Mouse (Mus musculus): ENCODE data around the gene Tex261. TPM values are rescaled to one million over a fixed set of nuclear protein-coding genes. Genes with fewer than 3 reads are reported as not detected.
"Not testable (repeated sequence)": the region's sequence is repeated elsewhere in the genome, so short reads cannot be mapped to it uniquely, and the experiment has no call there.

Gene Tex261
- polyA plus RNA-seq, 1 experiment from 2014 or later: 57.7 TPM

GRCm38 (mm10) chr6:83795492-83795900 lies 19.9 kb upstream of the Tex261 start:
- Histone ChIP-seq H3K4me1 (ENCODE audit: control insufficient read depth, insufficient read depth, low read length) (0 out of 2 replicates have a peak, but pooled peaks cover 7% of the 10 kb centered on the region), H3K9ac (ENCODE audit: low read length) (peak overlapping the region; percentile 81), H3K36me3 (ENCODE audit: control insufficient read depth, insufficient read depth, low read length) (no peaks in the 10 kb centered on the region), H3K27ac (ENCODE audit: low read depth, low read length) (peak overlapping the region; percentile 89), H3K9me3 (ENCODE audit: control insufficient read depth, low read length) (no peaks in the 10 kb centered on the region), H3K27me3 (ENCODE audit: control insufficient read depth, insufficient read depth, low read length) (no peaks in the 10 kb centered on the region), H3K4me2 (ENCODE audit: low read depth) (peak overlapping the region; percentile 91), H3K4me3 (ENCODE audit: low read depth, low read length) (peak overlapping the region; percentile 62)
- ATAC-seq (ENCODE audit: insufficient read depth, low FRiP score, low TSS enrichment): no peak; the same call in 1 of the 2 replicates
- no peak for DNase-seq (ENCODE audit: low spot score)
- 17% methylated on average over 13 of the region's 13 CpGs for WGBS

GRCm38 (mm10) chr6:83794760-83795296 lies 19.2 kb upstream of the Tex261 start, which contains the start of gene Nagk:
Gene Nagk (plus strand): TSS chr6:83794982.
- peak within 1 kb of the TSS; percentile 62 for H3K4me3 ChIP-seq (ENCODE audit: low read depth, low read length)
- peak within 1 kb of the TSS; percentile 89 for H3K27ac ChIP-seq (ENCODE audit: low read depth, low read length)
- peak within 1 kb of the TSS; percentile 81 for H3K9ac ChIP-seq (ENCODE audit: low read length)
- peak; percentile 97 for ATAC-seq (ENCODE audit: insufficient read depth, low FRiP score, low TSS enrichment)
- WGBS: under 1% methylated on average over 43 of the region's 43 CpGs
- peak; percentile 92 for DNase-seq (ENCODE audit: low spot score)
- no peaks in the 10 kb centered on the region for H3K36me3 ChIP-seq (ENCODE audit: control insufficient read depth, insufficient read depth, low read length)
- H3K9me3 ChIP-seq (ENCODE audit: control insufficient read depth, low read length): no peaks in the 10 kb centered on the region
- no peaks in the 10 kb centered on the region for H3K27me3 ChIP-seq (ENCODE audit: control insufficient read depth, insufficient read depth, low read length)
- H3K4me2 ChIP-seq (ENCODE audit: low read depth): peak within 1 kb of the TSS; percentile 91
- 0 out of 2 replicates have a peak, but pooled peaks cover 7% of the 10 kb centered on the region for H3K4me1 ChIP-seq (ENCODE audit: control insufficient read depth, insufficient read depth, low read length)

GRCm38 (mm10) chr6:83791251-83791890 lies 15.8 kb upstream of the Tex261 start:
- Histone ChIP-seq H3K4me2 (ENCODE audit: low read depth) (no peak overlapping the region), H3K9me3 (ENCODE audit: control insufficient read depth, low read length) (no peaks in the 10 kb centered on the region), H3K27me3 (ENCODE audit: control insufficient read depth, insufficient read depth, low read length) (no peaks in the 10 kb centered on the region), H3K4me1 (ENCODE audit: control insufficient read depth, insufficient read depth, low read length) (peaks cover 7% of the 10 kb centered on the region; the same call in 1 of the 2 replicates), H3K9ac (ENCODE audit: low read length) (no peak overlapping the region), H3K4me3 (ENCODE audit: low read depth, low read length) (no peak overlapping the region), H3K27ac (ENCODE audit: low read depth, low read length) (no peak overlapping the region), H3K36me3 (ENCODE audit: control insufficient read depth, insufficient read depth, low read length) (no peaks in the 10 kb centered on the region)
- ATAC-seq (ENCODE audit: insufficient read depth, low FRiP score, low TSS enrichment): no peak
- no peak for DNase-seq (ENCODE audit: low spot score)
- WGBS: 75% methylated on average over 4 of the region's 4 CpGs

GRCm38 (mm10) chr6:83790533-83790932 lies 14.9 kb upstream of the Tex261 start:
- H3K4me3 ChIP-seq (ENCODE audit: low read depth, low read length); H3K4me2 ChIP-seq (ENCODE audit: low read depth); H3K27me3 ChIP-seq (ENCODE audit: control insufficient read depth, insufficient read depth, low read length); H3K27ac ChIP-seq (ENCODE audit: low read depth, low read length); DNase-seq (ENCODE audit: low spot score); H3K9ac ChIP-seq (ENCODE audit: low read length); H3K4me1 ChIP-seq (ENCODE audit: control insufficient read depth, insufficient read depth, low read length); ATAC-seq (ENCODE audit: insufficient read depth, low FRiP score, low TSS enrichment); H3K36me3 ChIP-seq (ENCODE audit: control insufficient read depth, insufficient read depth, low read length); H3K9me3 ChIP-seq (ENCODE audit: control insufficient read depth, low read length): not testable (repeated sequence)
- WGBS: 71% methylated on average over 5 of the region's 5 CpGs

- DNase-seq (ENCODE audit: low spot score) (peak; percentile 67), ATAC-seq (ENCODE audit: insufficient read depth, low FRiP score, low TSS enrichment) (peak; percentile 68)
- Histone ChIP-seq H3K9me3 (ENCODE audit: control insufficient read depth, low read length) (no peaks in the 10 kb centered on the region), H3K4me3 (ENCODE audit: low read depth, low read length) (no peak overlapping the region), H3K27ac (ENCODE audit: low read depth, low read length) (0 out of 2 replicates have a peak overlapping the region, but pooled peaks have one; percentile 20), H3K4me2 (ENCODE audit: low read depth) (no peak overlapping the region), H3K9ac (ENCODE audit: low read length) (peak overlapping the region; percentile 35; the same call in 1 of the 2 replicates), H3K36me3 (ENCODE audit: control insufficient read depth, insufficient read depth, low read length) (no peaks in the 10 kb centered on the region), H3K4me1 (ENCODE audit: control insufficient read depth, insufficient read depth, low read length) (no peaks in the 10 kb centered on the region; the same call in 1 of the 2 replicates), H3K27me3 (ENCODE audit: control insufficient read depth, insufficient read depth, low read length) (no peaks in the 10 kb centered on the region)
- WGBS: 44% methylated on average over 7 of the region's 7 CpGs
These were observed 12.9 kb upstream of the Tex261 start for GRCm38 (mm10) chr6:83788554-83788953.

- Histone ChIP-seq H3K4me1 (ENCODE audit: control insufficient read depth, insufficient read depth, low read length) (no peaks in the 10 kb centered on the region; the same call in 1 of the 2 replicates), H3K4me2 (ENCODE audit: low read depth) (no peak overlapping the region), H3K4me3 (ENCODE audit: low read depth, low read length) (no peak overlapping the region), H3K9me3 (ENCODE audit: control insufficient read depth, low read length) (no peaks in the 10 kb centered on the region), H3K36me3 (ENCODE audit: control insufficient read depth, insufficient read depth, low read length) (no peaks in the 10 kb centered on the region), H3K27ac (ENCODE audit: low read depth, low read length) (no peak overlapping the region), H3K9ac (ENCODE audit: low read length) (no peak overlapping the region), H3K27me3 (ENCODE audit: control insufficient read depth, insufficient read depth, low read length) (no peaks in the 10 kb centered on the region)
- ATAC-seq (ENCODE audit: insufficient read depth, low FRiP score, low TSS enrichment) (no peak), DNase-seq (ENCODE audit: low spot score) (no peak)
- WGBS: 79% methylated on average over 3 of the region's 3 CpGs
These were observed 10.8 kb upstream of the Tex261 start for GRCm38 (mm10) chr6:83786426-83786825.

GRCm38 (mm10) chr6:83779026-83779425 lies 3.4 kb upstream of the Tex261 start:
- DNase-seq (ENCODE audit: low spot score) (no peak), ATAC-seq (ENCODE audit: insufficient read depth, low FRiP score, low TSS enrichment) (no peak)
- H3K4me2 ChIP-seq (ENCODE audit: low read depth): no peak overlapping the region
- H3K27ac ChIP-seq (ENCODE audit: low read depth, low read length): no peak overlapping the region
- H3K4me1 ChIP-seq (ENCODE audit: control insufficient read depth, insufficient read depth, low read length): peaks cover 9% of the 10 kb centered on the region
- no peaks in the 10 kb centered on the region for H3K36me3 ChIP-seq (ENCODE audit: control insufficient read depth, insufficient read depth, low read length)
- 3% methylated on average over 5 of the region's 5 CpGs for WGBS
- H3K4me3 ChIP-seq (ENCODE audit: low read depth, low read length): no peak overlapping the region
- H3K9me3 ChIP-seq (ENCODE audit: control insufficient read depth, low read length): no peaks in the 10 kb centered on the region
- no peak overlapping the region for H3K9ac ChIP-seq (ENCODE audit: low read length)
- H3K27me3 ChIP-seq (ENCODE audit: control insufficient read depth, insufficient read depth, low read length): no peaks in the 10 kb centered on the region

GRCm38 (mm10) chr6:83778306-83778705 lies 2.7 kb upstream of the Tex261 start:
- no peak overlapping the region for H3K4me2 ChIP-seq (ENCODE audit: low read depth)
- no peaks in the 10 kb centered on the region for H3K36me3 ChIP-seq (ENCODE audit: control insufficient read depth, insufficient read depth, low read length)
- H3K27me3 ChIP-seq (ENCODE audit: control insufficient read depth, insufficient read depth, low read length): no peaks in the 10 kb centered on the region
- ATAC-seq (ENCODE audit: insufficient read depth, low FRiP score, low TSS enrichment) (no peak), DNase-seq (ENCODE audit: low spot score) (no peak)
- H3K4me3 ChIP-seq (ENCODE audit: low read depth, low read length): no peak overlapping the region
- peaks cover 11% of the 10 kb centered on the region for H3K4me1 ChIP-seq (ENCODE audit: control insufficient read depth, insufficient read depth, low read length)
- no peaks in the 10 kb centered on the region for H3K9me3 ChIP-seq (ENCODE audit: control insufficient read depth, low read length)
- WGBS: 79% methylated on average over 7 of the region's 7 CpGs
- no peak overlapping the region for H3K9ac ChIP-seq (ENCODE audit: low read length)
- no peak overlapping the region for H3K27ac ChIP-seq (ENCODE audit: low read depth, low read length)
